Mouse (Mus musculus): ENCODE data around the gene Vrk3. TPM values are rescaled to one million over a fixed set of nuclear protein-coding genes. Genes with fewer than 3 reads are reported as not detected.

Gene Vrk3
- polyA plus RNA-seq, 2 experiments from 2014 or later, result 79.6 to 97.6 TPM

DNA sequence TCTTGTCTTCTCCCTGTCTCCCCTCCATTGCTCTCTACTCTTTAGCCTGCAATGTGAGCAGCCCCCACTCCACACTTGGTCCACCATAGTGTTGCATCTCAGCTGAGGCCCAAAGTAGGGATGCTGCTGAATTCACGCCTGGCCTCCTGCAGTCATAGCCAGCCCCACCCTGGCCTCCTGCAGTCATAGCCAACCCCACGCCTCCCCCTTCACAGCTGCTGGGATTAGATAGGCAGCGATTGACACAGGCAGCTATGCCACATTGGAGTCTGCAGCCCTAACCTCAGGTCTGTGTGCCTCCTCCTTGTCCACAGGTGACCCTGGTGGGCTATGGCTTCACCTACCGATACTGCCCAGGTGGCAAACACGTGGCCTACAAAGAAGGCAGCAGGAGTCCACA is 19.9 kb downstream of the Vrk3 start:
- ATAC-seq, result no peak

DNA sequence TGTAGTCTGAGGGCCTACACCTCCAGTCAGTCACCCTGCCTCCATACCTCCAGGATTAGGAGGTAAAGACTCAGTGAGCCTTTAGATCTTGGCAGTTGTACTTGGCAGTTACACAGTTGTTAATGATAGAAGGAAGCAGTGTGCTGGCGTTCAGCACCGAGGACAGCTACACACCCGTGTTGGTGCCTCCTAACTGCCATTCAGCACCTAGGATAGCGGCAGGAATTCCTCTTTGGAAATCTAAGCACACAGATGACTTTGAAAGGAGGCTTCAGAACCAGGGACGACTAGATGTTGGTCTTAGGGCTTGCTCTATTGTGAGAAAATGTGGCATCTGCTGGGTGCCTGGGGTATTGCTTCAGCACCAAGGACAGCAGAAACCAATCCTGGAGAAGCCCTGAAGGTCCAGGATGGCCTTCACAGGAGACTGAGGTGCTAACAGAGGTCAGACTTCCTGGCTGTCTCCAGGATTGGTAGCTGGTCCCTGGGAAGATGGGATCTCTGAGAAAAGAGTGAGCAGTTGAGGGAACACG is 21.9 kb downstream of the Vrk3 start:
- no peak for ATAC-seq

DNA sequence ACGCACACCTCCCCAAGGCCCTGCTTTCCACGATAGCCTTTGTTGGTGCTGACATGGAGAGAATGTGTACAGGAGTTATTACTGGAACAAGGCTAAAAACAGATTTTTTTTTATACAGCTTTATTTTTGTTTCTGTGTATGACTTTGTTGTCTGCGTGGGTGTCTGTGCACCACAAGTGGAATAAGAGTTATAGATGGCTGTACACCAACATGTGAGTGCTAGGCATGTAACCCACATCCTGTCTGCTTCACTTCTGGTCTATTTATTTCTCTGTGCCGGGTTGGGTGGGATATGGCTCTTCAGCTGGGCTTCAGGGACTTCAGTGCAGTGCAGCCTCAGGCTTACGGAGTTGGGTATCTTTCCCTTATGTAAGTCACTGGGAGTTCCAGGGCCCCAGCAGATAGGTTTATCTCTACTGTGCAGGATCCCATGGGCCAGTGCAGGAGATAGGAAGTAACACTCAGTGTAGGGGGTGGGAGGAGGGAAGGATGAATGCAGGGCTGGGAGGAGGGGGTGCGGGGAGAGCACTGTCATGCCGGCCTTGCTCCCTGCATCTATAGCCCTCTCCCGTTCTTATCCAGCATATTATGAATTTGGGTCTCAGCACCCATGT is 24.5 kb downstream of the Vrk3 start:
- ATAC-seq, result peak; percentile 96

DNA sequence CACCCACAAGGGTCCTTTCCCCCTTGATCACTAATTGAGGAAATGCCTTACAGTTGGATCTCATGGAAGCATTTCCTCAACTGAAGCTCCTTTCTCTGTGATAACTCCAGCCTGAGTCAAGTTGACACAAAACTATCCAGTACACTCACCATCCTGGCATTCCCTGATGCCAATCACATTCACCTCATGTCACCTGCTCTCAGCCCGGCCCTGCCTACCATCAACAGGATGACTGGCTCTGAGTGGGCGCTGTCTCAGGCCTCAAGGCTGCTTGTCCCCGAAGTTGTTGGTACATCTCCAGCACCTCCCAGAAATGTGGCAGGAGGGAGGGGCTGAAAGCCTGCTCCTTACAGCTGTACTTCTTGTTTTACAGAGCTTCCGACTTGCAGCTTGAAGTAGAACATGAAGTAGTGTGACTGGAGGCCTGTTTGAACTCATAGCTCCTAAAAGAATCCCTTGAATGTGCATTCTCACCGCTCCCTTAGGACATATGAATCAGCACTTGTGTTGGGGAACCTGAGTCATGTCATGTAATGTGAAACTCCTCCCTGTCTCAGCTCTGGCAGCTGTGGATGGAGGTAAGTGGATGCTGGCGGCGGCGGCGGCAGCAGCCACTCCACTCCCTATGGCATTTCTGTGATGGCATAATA is 28.8 kb downstream of the Vrk3 start:
- no peak for ATAC-seq

DNA sequence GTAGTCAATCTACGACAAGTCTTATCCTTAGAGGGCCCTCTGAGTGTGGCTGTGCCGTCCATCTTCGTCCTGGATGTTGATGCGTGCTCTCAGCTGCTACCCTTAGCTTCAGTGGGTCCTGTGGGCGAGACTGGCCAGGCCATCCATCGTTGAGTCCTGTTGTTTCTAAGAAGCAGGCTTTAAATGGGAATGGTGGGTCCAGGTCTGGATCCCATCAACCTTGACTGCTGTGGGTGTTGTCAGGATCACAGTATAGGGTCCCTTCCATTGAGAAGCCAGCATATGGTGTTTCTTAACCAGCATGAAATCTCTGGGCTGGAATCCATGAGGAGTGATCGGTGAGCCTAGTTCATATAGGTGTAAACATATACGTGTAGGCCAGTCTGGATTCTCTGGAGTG is 31.9 kb downstream of the Vrk3 start:
- no peak for ATAC-seq

DNA sequence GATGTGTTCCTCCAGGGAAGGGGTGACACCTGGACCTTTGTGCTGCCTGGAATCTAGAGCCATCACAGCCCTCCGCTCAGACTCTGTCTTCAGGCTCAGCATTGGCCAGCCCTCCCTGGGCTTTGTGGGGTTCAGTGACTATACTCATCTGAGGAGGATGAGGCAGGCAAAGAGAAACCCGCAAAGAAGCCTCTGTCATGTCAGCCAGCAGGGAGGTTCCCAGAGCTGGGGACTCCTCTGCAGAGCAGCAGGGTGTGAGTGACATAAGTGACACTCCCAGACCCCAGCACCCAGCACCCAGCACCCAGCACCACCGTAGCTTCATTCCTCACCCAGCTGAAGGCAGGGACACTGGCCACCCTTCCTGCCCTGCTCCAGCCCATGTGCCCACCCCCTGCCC is 41.3 kb downstream of the Vrk3 start:
- ATAC-seq, result no peak

DNA sequence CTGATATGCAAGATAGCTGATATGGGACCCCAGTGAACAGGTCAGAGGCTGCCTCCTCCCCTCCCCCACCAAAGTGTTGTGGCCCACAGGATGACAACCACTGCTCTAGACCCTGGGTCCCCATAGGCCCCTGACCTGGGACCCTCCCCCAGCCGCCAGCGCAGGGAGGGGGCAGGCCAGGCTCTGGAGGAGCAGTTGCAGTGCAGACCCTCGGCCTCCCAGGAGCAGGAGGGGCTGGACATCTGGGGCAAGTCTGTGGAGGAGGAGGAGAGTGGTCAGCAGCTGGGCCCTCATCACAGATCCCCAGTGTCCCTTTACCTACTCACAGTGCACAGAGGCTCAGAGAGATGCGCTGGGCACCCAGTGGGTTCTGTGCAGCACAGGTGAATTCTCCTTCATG is 41.9 kb downstream of the Vrk3 start:
- ATAC-seq, result no peak

DNA sequence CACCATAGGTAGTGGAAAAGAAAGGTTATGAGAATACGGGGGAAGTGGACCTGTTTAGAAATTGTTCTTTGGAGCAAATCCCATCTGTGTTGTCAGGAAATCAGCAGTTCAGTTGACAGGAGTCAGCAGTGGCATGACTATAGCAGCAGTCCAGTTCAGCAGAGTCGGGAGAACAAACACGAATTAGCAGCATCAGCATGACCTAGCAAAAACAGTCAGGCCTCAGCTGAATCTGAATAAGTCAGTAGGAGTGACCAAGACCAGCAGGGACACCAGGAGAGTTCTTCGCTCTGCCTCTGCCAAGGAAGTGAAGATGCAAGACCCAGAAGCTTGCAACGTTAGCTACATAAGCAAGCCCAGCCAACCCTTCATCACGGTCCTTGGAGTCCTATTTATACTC is 44.6 kb downstream of the Vrk3 start:
- ATAC-seq, result no peak

DNA sequence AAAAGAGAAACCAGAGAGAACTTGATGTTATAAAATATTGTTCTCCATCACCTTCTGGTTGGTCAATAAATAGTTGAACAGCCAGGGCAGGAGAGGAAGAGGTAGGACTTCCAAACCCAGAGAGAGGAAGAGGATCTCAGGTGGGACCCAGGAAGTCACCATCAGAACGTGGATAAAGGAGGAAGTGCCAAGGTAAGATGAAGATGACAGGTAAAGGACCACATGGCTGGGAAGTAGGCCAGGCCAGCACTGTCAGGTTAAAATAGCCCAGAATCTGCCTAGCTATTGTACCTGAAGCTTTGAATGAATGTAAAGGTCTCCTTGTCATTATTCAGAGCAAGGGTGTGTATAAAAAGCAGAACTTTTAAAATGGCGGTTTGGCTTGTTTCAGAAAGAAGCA is 60.7 kb downstream of the Vrk3 start:
- ATAC-seq, result no peak

DNA sequence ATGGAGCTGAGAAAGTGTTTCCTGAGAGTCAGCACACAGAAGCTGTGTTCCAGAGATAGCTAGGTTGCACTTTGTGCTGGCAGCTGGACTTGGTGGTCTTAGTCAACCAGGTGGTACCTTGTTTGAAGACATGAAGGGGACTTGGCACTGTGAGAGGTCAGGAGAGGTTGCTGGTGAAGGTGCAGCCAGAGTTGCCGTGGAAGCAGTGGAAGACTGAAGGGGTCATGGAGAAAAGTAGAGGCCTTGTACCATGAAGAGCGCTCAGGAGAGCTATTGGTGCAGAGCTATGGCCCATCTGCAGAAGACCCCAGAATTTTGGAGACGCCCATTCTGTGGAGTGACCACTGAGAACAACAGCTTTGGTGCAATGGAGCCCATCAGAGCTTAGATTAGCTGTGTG is 61.3 kb downstream of the Vrk3 start:
- no peak for ATAC-seq

DNA sequence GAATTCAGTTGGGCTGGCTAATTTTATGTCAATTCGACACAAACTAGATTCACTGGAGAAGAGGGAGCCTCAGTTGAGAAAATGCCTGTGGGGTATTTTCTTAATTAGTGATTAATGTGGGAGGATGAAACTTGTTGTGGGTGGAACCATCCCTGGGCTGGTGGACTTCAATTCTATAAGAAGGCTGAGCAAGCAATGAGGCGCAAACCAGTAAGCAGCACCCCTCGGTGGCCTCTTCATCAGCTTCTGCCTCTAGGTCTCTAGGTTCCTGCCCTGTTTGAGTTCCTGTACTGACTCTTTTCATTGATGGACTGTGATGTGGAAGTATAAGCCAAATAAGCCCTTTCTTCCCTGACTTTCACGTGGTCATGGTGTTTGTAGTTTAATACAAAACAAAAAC is 62.2 kb downstream of the Vrk3 start:
- no peak for ATAC-seq

DNA sequence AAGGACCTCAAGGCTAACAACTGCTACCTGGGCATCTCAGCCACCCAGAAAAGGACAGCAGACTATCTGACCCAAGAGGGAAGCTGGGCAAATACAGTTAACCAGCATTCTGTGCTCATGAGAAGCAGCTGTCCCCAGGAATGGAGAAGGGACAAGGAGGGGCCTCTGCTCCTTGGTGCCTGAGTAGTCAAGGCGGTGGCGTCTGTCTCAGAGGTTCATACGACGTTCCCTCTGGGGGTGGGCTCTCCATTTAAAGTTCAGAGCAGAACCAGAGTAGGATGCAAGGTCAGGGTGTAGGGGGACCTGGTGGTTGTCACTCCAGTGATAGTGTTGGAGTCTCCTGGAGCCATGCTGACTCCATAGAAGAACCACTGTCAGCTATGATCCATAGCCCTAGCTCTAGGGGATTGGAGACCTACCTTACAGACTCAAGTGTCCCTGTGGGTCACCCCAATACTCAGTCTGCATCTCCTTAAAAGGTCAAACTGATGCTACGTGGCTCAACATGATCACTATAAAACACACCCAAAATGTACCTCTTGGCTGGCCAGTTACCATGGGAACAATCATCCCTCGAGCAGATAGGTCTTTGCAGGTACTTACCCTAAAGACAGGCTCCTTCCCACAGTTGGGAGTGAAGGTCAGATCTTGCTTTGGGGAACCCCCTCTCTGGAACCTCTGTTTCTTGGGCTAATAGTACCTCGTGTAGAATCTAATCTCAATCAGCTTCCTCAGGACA is 62.8 kb downstream of the Vrk3 start:
- no peak for ATAC-seq

DNA sequence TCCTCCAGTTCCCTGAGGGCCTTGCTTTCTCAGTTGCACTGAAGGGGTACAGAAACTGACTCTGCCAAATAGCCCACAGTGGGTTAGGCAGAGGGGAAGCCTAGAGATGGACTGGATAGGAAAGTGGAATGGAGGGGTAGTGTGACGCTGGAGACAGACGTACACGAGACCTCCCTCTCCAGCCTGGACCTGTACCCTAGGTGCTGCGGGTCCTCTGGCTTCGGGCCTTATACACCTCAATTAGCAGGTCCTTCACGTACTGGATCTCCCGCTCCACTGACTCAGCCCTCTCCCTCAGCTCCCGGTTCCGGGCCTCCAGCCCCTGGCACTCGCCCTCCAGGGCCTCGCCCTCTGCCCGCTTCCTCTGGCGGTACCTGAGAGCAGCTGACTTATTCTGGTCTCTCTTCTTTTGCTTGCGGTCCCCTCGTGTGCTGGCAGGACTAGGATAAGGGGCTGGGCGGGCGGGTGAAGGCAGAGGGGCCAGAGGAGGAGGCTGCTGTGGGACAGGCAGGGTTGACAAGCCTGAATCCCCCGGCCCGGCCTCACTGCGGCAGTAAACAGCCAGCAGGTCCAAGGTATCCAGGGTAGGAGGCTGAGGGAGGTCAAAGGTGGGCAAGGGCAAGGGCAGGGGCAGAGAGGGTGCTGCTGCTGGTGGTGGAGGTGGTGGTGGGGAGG is 64.6 kb downstream of the Vrk3 start:
- ATAC-seq, result no peak

DNA sequence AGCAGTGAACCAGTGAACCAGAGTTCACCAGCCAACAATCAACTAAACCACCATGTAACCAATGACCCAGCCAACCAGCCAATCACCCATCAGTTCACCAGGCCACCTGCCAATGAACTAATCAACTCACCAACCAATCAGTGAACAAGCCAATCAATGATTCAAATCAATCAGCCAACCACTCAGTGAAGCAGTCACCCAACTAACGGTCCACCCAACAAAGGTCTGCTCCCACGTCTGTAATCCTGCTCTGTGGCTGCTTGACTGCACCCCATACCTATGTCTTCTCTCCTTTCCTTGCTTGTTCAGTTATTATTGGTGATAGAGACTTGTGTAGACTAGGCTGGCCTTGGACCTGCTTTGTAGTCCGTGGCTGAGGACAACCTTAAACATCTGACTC is 65.8 kb downstream of the Vrk3 start:
- ATAC-seq, result no peak

DNA sequence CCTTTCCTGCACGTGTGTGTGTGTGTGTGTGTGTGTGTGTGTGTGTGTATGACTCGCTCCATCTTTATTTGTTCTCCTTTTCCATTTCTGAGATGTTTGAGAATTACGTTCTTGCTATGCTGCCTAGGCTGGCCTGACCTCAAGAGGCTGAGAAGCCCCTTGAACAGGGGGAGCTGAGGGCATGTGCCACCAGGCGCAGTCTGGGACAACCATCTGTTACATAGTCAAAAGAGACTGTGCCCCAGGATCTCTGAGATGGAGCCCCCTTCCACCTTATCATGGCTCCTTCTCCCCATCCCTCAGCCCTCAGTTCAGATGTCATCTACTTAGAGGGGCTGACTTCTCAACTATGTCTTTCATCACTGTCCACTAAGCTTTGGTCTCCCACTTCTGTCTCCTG is 66.2 kb downstream of the Vrk3 start:
- no peak for ATAC-seq

DNA sequence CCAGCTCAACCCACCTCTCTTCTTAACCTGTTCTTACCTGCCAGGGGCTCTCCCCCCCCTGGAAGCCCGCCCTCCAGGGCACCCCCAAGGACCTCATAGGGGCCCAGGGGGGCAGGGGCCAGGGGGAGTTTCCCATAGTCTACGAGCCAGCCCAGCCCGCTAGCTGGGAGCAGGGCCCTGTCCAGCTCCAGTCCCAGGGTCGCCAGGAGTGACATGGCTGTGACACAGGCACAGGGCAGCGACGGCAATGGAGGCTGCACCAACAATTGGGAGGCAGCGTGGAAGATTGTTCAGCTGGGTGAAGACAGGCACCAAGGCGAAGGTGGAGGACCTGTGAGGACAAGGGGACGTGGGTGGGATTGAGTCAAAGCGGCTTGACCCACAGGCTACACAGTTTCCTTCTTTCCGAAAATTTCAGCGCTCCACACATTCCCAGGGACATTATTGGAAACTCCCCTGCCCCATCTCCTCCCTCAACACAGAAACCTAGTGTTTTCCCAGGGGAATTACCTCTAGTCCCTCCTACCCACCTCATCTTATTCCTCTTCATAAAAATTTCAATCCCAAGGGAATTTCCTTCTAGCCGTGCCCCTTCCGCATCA is 66.8 kb downstream of the Vrk3 start:
- no peak for ATAC-seq

DNA sequence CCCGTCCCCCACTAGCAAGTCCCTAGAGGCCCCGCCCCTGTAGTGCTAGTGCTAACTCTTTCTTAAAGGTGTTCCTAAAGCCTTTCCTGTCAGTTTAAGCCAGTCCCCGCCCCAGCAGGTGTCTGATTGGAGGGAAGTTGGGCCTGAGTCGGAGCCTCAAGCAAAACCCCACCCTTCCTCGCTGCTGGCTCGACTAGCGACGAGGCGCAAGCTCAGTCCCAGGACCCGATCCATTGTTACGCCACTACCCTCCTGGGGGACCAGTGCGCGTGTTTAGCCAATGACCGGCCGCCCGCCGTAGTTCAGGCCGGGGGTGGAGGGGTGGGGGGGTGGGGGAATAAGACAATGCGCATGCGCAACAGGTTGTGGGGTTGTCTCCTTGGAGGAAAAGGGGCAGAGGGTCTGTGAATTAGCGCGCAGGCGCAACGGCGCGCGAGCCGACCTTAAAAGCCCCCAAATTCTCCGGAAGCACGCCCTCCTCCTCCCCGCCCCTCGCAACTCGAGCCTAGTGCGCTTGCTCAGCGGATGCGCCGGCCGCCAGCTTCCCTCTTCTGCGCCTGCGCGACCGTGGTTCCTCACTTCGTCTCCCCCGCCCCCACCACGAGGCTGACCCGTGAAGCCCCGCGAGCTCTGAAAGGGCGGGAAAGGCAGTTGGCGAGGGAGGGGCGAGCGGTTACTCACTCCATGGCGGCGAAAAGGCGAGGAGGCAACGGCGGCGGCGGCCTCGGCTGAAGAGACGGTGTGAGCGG is 67.7 kb downstream of the Vrk3 start, which contains the start of the genes Nup62 and Il4i1:
Gene Nup62 (plus strand): TSS at position 368 of the 749 bp plus-strand sequence.
Gene Il4i1 (plus strand): TSS at position 667 of the 749 bp plus-strand sequence.
- peak; percentile 94 for ATAC-seq

DNA sequence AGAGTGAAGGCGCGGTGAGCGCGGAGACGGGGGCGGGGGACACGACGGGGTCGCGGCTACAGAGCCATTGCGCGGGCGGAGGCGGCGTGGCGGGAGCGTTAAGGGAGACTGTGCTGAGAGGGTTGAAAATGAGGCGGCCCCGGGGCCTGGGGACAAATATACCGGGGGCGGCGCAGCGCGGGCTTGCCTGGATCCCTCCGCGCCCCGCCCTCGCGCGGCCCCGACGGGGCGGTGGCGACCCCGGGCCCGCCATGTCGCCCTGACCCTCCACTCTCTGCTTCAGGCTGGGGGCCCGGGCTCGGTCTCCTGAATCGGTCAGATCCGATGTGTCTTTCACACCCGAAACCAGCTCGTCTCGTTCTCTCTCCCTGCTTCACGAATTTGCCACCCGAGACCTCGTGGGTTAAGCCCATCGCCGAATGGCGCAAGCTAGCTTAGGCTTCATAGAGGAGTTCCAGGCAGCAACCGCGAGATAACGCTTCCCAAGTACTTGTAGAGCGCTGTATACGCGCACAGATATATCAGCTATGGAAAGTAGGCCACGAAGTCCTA is 68.3 kb downstream of the Vrk3 start, which contains the start of gene Atf5:
Gene Atf5 (minus strand): TSS at position 189 of the 552 bp plus-strand sequence.
- ATAC-seq, result no peak

DNA sequence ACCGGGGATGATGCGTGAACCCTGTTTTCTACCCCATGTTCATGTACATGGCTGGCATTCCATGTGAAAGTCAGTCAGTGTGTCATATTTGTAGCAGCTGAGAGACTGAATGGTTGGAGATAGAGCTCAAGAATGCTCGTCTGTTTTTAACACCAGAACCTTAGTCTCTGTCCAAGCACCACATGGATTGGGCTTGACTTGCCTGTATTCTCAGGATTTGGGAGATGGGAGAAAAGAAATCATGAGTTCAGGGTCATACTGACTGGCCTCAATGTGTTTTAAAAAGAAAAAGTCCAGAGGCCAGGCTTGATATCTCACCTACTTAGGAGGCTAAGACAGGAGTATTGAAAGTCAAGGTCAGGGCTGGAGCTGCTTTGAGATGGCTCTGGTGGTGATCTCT is 69.2 kb downstream of the Vrk3 start:
- no peak for ATAC-seq

DNA sequence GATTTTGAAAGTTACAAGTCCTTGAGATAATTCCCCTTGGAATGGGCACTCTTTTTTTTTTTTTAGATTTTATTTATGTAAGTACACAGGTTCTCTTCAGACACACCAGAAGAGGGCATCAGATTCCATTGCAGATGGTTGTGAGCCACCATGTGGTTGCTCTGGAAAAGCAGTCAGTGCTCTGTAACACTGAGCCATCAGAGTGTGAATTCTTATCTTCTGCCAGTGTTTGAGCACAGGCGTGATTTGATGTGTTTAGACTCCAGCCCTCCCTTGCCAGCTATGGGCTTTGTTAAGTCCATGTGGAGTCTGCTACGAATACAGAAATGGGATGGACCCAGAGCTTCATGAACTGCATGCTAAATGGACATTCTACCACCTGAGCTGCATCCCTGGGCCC is 70.0 kb downstream of the Vrk3 start:
- ATAC-seq, result no peak

DNA sequence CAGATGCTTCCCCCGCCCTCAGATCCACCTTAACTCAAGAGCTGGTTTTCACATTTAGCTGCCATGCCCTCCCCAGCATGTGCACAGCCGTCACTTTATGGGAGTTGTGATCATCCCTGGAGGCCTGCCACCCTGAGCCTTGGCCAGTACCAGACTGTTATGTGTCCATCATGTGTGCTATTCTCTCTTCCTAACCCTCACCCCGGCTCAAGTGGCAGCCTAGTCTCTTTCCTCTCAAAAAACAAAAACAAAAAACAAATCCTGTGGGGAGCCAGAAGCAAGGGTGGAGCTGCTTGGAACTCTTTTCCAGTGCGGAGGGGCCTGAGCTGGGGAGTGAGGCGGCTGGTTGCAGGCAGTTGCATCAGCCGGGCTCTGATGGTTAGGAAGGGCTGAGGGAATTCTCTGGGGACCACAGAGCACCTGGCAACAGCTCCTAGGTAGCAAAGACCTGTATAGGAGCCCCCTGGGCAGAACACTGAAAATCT is 70.6 kb downstream of the Vrk3 start:
- ATAC-seq, result no peak

Data from CD4-positive, CD25-positive, alpha-beta regulatory T cell, adult 4 months (primary cell).